Mouse (Mus musculus) thymus, adult 2 months (tissue): ENCODE results near the gene Plek2.

ENCODE experiments used
- CTCF ChIP-seq: fragments of 200-500 bp; IDR thresholded peaks from 2 replicates; pipeline ENCODE4 v1.5.1; 2012; ENCODE audit warnings: mild to moderate bottlenecking, control low read depth, low read length, moderate library complexity, borderline replicate concordance; ENCODE audit not compliant: control insufficient read depth, poor library complexity, insufficient read depth; ENCODE audit errors: extremely low read depth
- POLR2A ChIP-seq: fragments of 200-500 bp; IDR thresholded peaks from 2 replicates; pipeline ENCODE4 v1.6.1; 2012; ENCODE audit warnings: mild to moderate bottlenecking, low read length, control low read depth, moderate library complexity; ENCODE audit not compliant: control insufficient read depth, poor library complexity, insufficient read depth; ENCODE audit errors: extremely low read depth

GRCm38 (mm10) chr12:78839906-78840305 lies 66.9 kb downstream of the Plek2 start:
- TF ChIP-seq CTCF, result no peak
- TF ChIP-seq POLR2A, result no peak
